Mouse (Mus musculus) embryonic facial prominence, embryonic 11.5 days (tissue): ENCODE results near the gene Macrod2. TPM values are rescaled to one million over a fixed set of nuclear protein-coding genes. Genes with fewer than 3 reads are reported as not detected.

ENCODE experiments used
- ATAC-seq: fragments of 200-750 bp; cut with Nextera tagmentation; replicated peaks from 2 replicates; pipeline ENCODE4 v1.8.0; 2017; ENCODE audit warnings: low read depth; ENCODE audit not compliant: insufficient number of reproducible peaks, low FRiP score, low TSS enrichment
- DNase-seq: peaks from one replicate; pipeline ENCODE4 v3.0.0-alpha.2; 2015; ENCODE audit warnings: low spot score
- H3K27ac ChIP-seq: fragments of 300-500 bp; sonication (generic); replicated peaks from 2 replicates; pipeline ENCODE4 v1.5.1; 2014; ENCODE audit warnings: mild to moderate bottlenecking, low read depth, low read length, control low read depth
- H3K27me3 ChIP-seq: fragments of 300-500 bp; sonication (generic); 2 replicates; pipeline ENCODE4 v1.6.1; 2014; ENCODE audit warnings: mild to moderate bottlenecking, low read length, moderate library complexity, mixed read lengths; ENCODE audit not compliant: control insufficient read depth, insufficient read depth
- H3K36me3 ChIP-seq: fragments of 300-500 bp; sonication (generic); replicated peaks from 2 replicates; pipeline ENCODE4 v1.6.1; 2014; ENCODE audit warnings: low read depth, mild to moderate bottlenecking, low read length, moderate library complexity, mixed read lengths; ENCODE audit not compliant: control insufficient read depth, insufficient read depth
- H3K4me1 ChIP-seq: fragments of 300-500 bp; sonication (generic); 2 replicates; pipeline ENCODE4 v1.6.1; 2014; ENCODE audit warnings: low read length, mixed read lengths; ENCODE audit not compliant: control insufficient read depth, insufficient read depth
- H3K4me2 ChIP-seq: fragments of 300-500 bp; sonication (generic); 2 replicates; pipeline ENCODE4 v1.6.1; 2014; ENCODE audit warnings: low read depth, mild to moderate bottlenecking, control low read depth, low read length, moderate library complexity
- H3K4me3 ChIP-seq: fragments of 300-500 bp; sonication (generic); 2 replicates; pipeline ENCODE4 v1.5.1; 2014; ENCODE audit warnings: low read depth, low read length, control low read depth
- H3K9ac ChIP-seq: fragments of 300-500 bp; sonication (generic); replicated peaks from 2 replicates; pipeline ENCODE4 v1.6.1; 2014; ENCODE audit warnings: mild to moderate bottlenecking, control low read depth, low read length
- H3K9me3 ChIP-seq: fragments of 300-500 bp; sonication (generic); replicated peaks from 2 replicates; pipeline ENCODE4 v1.6.1; 2016; ENCODE audit warnings: mild to moderate bottlenecking, low read length, inconsistent platforms, mixed read lengths; ENCODE audit not compliant: control insufficient read depth
- WGBS: fragments of 180-500 bp; shearing (Covaris S2); extraction: QIAGEN DNeasy Blood & Tissue Kit; methylation state at CpG from one replicate; pipeline ENCODE4 v1.1.7; 2014; 5-methylcytosine and 5-hydroxymethylcytosine counted together
- polyA plus RNA-seq: library from polyadenylated mRNA; unstranded; fragments of >200 nt; fragmentation: Nextera tagmentation; extraction: Ambion mirVana; gene quantifications from 2 replicates; pipeline ENCODE4 v1.2.1, GENCODE M21; 2014

Gene Macrod2
- polyA plus RNA-seq, 1 experiment from 2014 or later: 33.8 TPM

- DNase-seq (no peak), ATAC-seq (no peak)
- no peak overlapping the region for H3K4me2 ChIP-seq
- H3K9ac ChIP-seq: no peak overlapping the region
- no peak overlapping the region for H3K27ac ChIP-seq
- H3K27me3 ChIP-seq: no peaks in the 10 kb centered on the region
- no peaks in the 10 kb centered on the region for H3K4me1 ChIP-seq
- H3K36me3 ChIP-seq: no peaks in the 10 kb centered on the region
- H3K9me3 ChIP-seq: no peaks in the 10 kb centered on the region
- H3K4me3 ChIP-seq: no peak overlapping the region
Measured at GRCm38 (mm10) chr2:141664051-141664450, 1268.9 kb downstream of the Macrod2 start.

- H3K27ac ChIP-seq: no peak overlapping the region
- no peaks in the 10 kb centered on the region for H3K27me3 ChIP-seq
- H3K9ac ChIP-seq: no peak overlapping the region
- 77% methylated on average over 3 of the region's 3 CpGs for WGBS
- H3K4me1 ChIP-seq: no peaks in the 10 kb centered on the region
- H3K9me3 ChIP-seq: no peaks in the 10 kb centered on the region
- no peak for ATAC-seq
- no peak for DNase-seq
- H3K4me2 ChIP-seq: no peak overlapping the region
- no peaks in the 10 kb centered on the region for H3K36me3 ChIP-seq
- H3K4me3 ChIP-seq: no peak overlapping the region
Measured at GRCm38 (mm10) chr2:141672814-141673213, 1277.7 kb downstream of the Macrod2 start.

GRCm38 (mm10) chr2:141673405-141673804, 1278.3 kb downstream of the Macrod2 start:
- Histone ChIP-seq H3K9me3 (no peaks in the 10 kb centered on the region), H3K9ac (no peak overlapping the region), H3K4me2 (no peak overlapping the region), H3K36me3 (no peaks in the 10 kb centered on the region), H3K27ac (no peak overlapping the region), H3K4me1 (no peaks in the 10 kb centered on the region), H3K27me3 (no peaks in the 10 kb centered on the region), H3K4me3 (no peak overlapping the region)
- WGBS: 77% methylated on average over 8 of the region's 8 CpGs
- no peak for DNase-seq
- ATAC-seq: no peak

- Histone ChIP-seq H3K9me3 (no peaks in the 10 kb centered on the region), H3K4me3 (no peak overlapping the region), H3K4me2 (no peak overlapping the region), H3K27ac (no peak overlapping the region), H3K27me3 (no peaks in the 10 kb centered on the region), H3K9ac (no peak overlapping the region), H3K36me3 (no peaks in the 10 kb centered on the region), H3K4me1 (no peaks in the 10 kb centered on the region)
- 80% methylated on average over 3 of the region's 3 CpGs for WGBS
- ATAC-seq (no peak), DNase-seq (no peak)
Measured at GRCm38 (mm10) chr2:141697541-141697940, 1302.4 kb downstream of the Macrod2 start.

DNA sequence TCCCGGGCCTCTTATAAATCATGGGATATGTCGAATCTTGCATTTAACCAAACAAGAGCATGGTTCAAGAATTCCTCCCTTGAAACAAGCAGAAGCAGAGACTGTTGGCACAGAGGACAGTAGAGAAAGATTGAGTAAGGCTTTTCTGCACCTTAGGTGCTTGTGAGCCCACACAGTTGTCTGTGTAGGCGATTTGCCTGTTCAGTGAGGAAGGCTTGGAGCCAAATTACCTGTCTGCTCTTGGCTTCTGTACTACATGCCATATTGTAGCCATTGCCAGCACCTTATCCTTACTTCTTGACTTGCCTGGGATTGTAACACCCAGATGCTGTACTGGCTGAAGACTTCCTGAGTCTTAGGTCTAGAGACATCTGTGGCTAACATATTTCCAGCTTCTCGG, 1303.2 kb downstream of the Macrod2 start:
- Histone ChIP-seq H3K27me3 (no peaks in the 10 kb centered on the region), H3K36me3 (no peaks in the 10 kb centered on the region), H3K4me1 (no peaks in the 10 kb centered on the region), H3K4me3 (no peak overlapping the region), H3K9me3 (no peaks in the 10 kb centered on the region), H3K4me2 (no peak overlapping the region), H3K27ac (no peak overlapping the region), H3K9ac (no peak overlapping the region)
- ATAC-seq (no peak), DNase-seq (no peak)
- WGBS: 82% methylated on average over 4 of the region's 4 CpGs

- H3K36me3 ChIP-seq: no peaks in the 10 kb centered on the region
- no peak for ATAC-seq
- no peak overlapping the region for H3K27ac ChIP-seq
- no peak for DNase-seq
- H3K9me3 ChIP-seq: no peaks in the 10 kb centered on the region
- H3K4me2 ChIP-seq: no peak overlapping the region
- no peak overlapping the region for H3K4me3 ChIP-seq
- 53% methylated on average over 7 of the region's 7 CpGs for WGBS
- no peaks in the 10 kb centered on the region for H3K4me1 ChIP-seq
- H3K9ac ChIP-seq: no peak overlapping the region
- H3K27me3 ChIP-seq: no peaks in the 10 kb centered on the region
Measured at GRCm38 (mm10) chr2:141700759-141701452, 1305.8 kb downstream of the Macrod2 start.

- no peak for ATAC-seq
- DNase-seq: no peak
- Histone ChIP-seq H3K4me3 (no peak overlapping the region), H3K27me3 (no peaks in the 10 kb centered on the region), H3K4me1 (no peaks in the 10 kb centered on the region), H3K4me2 (no peak overlapping the region), H3K27ac (no peak overlapping the region), H3K9ac (no peak overlapping the region), H3K36me3 (no peaks in the 10 kb centered on the region), H3K9me3 (no peaks in the 10 kb centered on the region)
- WGBS: 82% methylated on average over 2 of the region's 2 CpGs
Measured at GRCm38 (mm10) chr2:141711785-141712184, 1316.7 kb downstream of the Macrod2 start.

GRCm38 (mm10) chr2:141712265-141712664, 1317.2 kb downstream of the Macrod2 start:
- H3K4me3 ChIP-seq: no peak overlapping the region
- no peaks in the 10 kb centered on the region for H3K27me3 ChIP-seq
- no peak overlapping the region for H3K9ac ChIP-seq
- no peak for ATAC-seq
- no peak for DNase-seq
- H3K4me1 ChIP-seq: no peaks in the 10 kb centered on the region
- no peak overlapping the region for H3K27ac ChIP-seq
- no peak overlapping the region for H3K4me2 ChIP-seq
- H3K36me3 ChIP-seq: no peaks in the 10 kb centered on the region
- no peaks in the 10 kb centered on the region for H3K9me3 ChIP-seq
- WGBS: 81% methylated on average over 4 of the region's 4 CpGs
